ENCODE assay signal across 10 mouse cellular contexts in genomic region chr3:86862245-86862938, GRCm38 (mm10). TPM values are rescaled to one million over a fixed set of nuclear protein-coding genes. Genes with fewer than 3 reads are reported as not detected.
A peak's percentile ranks its signal among the peaks of the same experiment; 100 is the strongest.
DNase-seq lines count a peak whose midpoint lies in the region; ATAC-seq lines count a peak whose summit lies in the region.
"Had no signal": no experiment of that assay in that cellular context is flagged by ENCODE, and none has a peak within 500 bp of the region (broad histone marks: within the 10 kb centered on the region; RNA-seq: fewer than 3 reads in every experiment).

No protein-coding gene starts in this region.

- H3K27me3 ChIP-seq in kidney, embryonic 16.5 days (ENCODE audit: insufficient read depth, low read length) = no peaks in the 10 kb centered on the region
- H3K27me3 ChIP-seq in forebrain, embryonic 13.5 days = no peaks in the 10 kb centered on the region
- H3K27me3 ChIP-seq in limb, embryonic 11.5 days (ENCODE audit: control insufficient read depth, insufficient read depth, low read length) = no peaks in the 10 kb centered on the region
- no peaks in the 10 kb centered on the region for H3K27me3 ChIP-seq in neural tube, embryonic 14.5 days (ENCODE audit: control insufficient read depth, insufficient read depth, low read length)
- H3K27me3 ChIP-seq: liver, embryonic 13.5 days had no signal

- H3K9ac ChIP-seq in kidney, embryonic 16.5 days (replicated peaks; ENCODE audit: low read length) = no peak overlapping the region
- peak overlapping the region; percentile 41; the same call in 1 of the 2 replicates for H3K9ac ChIP-seq in forebrain, embryonic 13.5 days
- H3K9ac ChIP-seq in limb, embryonic 11.5 days (ENCODE audit: low read length) = no peak overlapping the region
- no peak overlapping the region for H3K9ac ChIP-seq in neural tube, embryonic 14.5 days (replicated peaks; ENCODE audit: low read depth, low read length)
- H3K9ac ChIP-seq: liver, embryonic 13.5 days had no signal

- WGBS in kidney, embryonic 16.5 days = 33% methylated on average over 10 of the region's 10 CpGs
- WGBS in forebrain, embryonic 13.5 days = 38% methylated on average over 10 of the region's 10 CpGs
- WGBS in limb, embryonic 11.5 days = 67% methylated on average over 10 of the region's 10 CpGs
- 35% methylated on average over 10 of the region's 10 CpGs for whole genome bisulfite sequencing in neural tube, embryonic 14.5 days

- H3K4me2 ChIP-seq in kidney, embryonic 16.5 days (replicated peaks; ENCODE audit: low read depth, low read length) = no peak overlapping the region; the same call in 1 of the 2 replicates
- H3K4me2 ChIP-seq in forebrain, embryonic 13.5 days = peak overlapping the region; percentile 49
- peak overlapping the region; percentile 35 for H3K4me2 ChIP-seq in limb, embryonic 11.5 days (ENCODE audit: low read depth, severe bottlenecking)
- 0 out of 2 replicates have a peak overlapping the region, but pooled peaks have one; percentile 11 for H3K4me2 ChIP-seq in neural tube, embryonic 14.5 days (ENCODE audit: low read depth, low read length)
- H3K4me2 ChIP-seq: liver, embryonic 13.5 days had no signal

- no peaks in the 10 kb centered on the region for H3K36me3 ChIP-seq in kidney, embryonic 16.5 days (ENCODE audit: insufficient read depth, low read length)
- no peaks in the 10 kb centered on the region for H3K36me3 ChIP-seq in forebrain, embryonic 13.5 days (ENCODE audit: poor library complexity, severe bottlenecking)
- no peaks in the 10 kb centered on the region for H3K36me3 ChIP-seq in limb, embryonic 11.5 days (ENCODE audit: control insufficient read depth, insufficient read depth, low read length)
- no peaks in the 10 kb centered on the region for H3K36me3 ChIP-seq in neural tube, embryonic 14.5 days (ENCODE audit: control insufficient read depth, insufficient read depth, low read length)
- H3K36me3 ChIP-seq: liver, embryonic 13.5 days had no signal

- H3K9me3 ChIP-seq in kidney, embryonic 16.5 days (ENCODE audit: low read length) = no peaks in the 10 kb centered on the region
- H3K9me3 ChIP-seq in forebrain, embryonic 13.5 days (replicated peaks) = no peaks in the 10 kb centered on the region
- no peaks in the 10 kb centered on the region for H3K9me3 ChIP-seq in limb, embryonic 11.5 days (ENCODE audit: control insufficient read depth, low read length)
- no peaks in the 10 kb centered on the region for H3K9me3 ChIP-seq in neural tube, embryonic 14.5 days (ENCODE audit: control insufficient read depth, low read length)
- H3K9me3 ChIP-seq: liver, embryonic 13.5 days had no signal

- ATAC-seq in kidney, embryonic 16.5 days (ENCODE audit: low FRiP score, low TSS enrichment) = peak; percentile 19; the same call in 1 of the 2 replicates
- ATAC-seq in forebrain, embryonic 13.5 days = peak; percentile 23
- peak; percentile 28; the same call in 1 of the 2 replicates for ATAC-seq in limb, embryonic 11.5 days (ENCODE audit: insufficient number of reproducible peaks, low FRiP score, low TSS enrichment, low read depth)
- ATAC-seq in neural tube, embryonic 14.5 days (ENCODE audit: low read depth) = peak; percentile 35; the same call in 1 of the 2 replicates

- H3K4me1 ChIP-seq in kidney, embryonic 16.5 days (ENCODE audit: insufficient read depth, low read length) = peaks cover 13% of the 10 kb centered on the region; the same call in 1 of the 2 replicates
- peaks cover 67% of the 10 kb centered on the region for H3K4me1 ChIP-seq in forebrain, embryonic 13.5 days
- H3K4me1 ChIP-seq in limb, embryonic 11.5 days (ENCODE audit: control insufficient read depth, insufficient read depth, low read length) = peaks cover 11% of the 10 kb centered on the region
- H3K4me1 ChIP-seq in neural tube, embryonic 14.5 days (ENCODE audit: control insufficient read depth, insufficient read depth, low read length) = peaks cover 41% of the 10 kb centered on the region
- H3K4me1 ChIP-seq: liver, embryonic 13.5 days had no signal

- H3K4me3 ChIP-seq in kidney, embryonic 16.5 days (ENCODE audit: low read length) = no peak overlapping the region
- no peak overlapping the region for H3K4me3 ChIP-seq in forebrain, embryonic 13.5 days
- H3K4me3 ChIP-seq in limb, embryonic 11.5 days (ENCODE audit: low read depth, low read length) = no peak overlapping the region
- no peak overlapping the region for H3K4me3 ChIP-seq in neural tube, embryonic 14.5 days (ENCODE audit: low read depth, low read length)
- H3K4me3 ChIP-seq: liver, embryonic 13.5 days had no signal

- no peak overlapping the region for H3K27ac ChIP-seq in kidney, embryonic 16.5 days (ENCODE audit: low read length)
- peak overlapping the region; percentile 55 for H3K27ac ChIP-seq in forebrain, embryonic 13.5 days
- 0 out of 2 replicates have a peak overlapping the region, but pooled peaks have one; percentile 25 for H3K27ac ChIP-seq in limb, embryonic 11.5 days (replicated peaks; ENCODE audit: low read depth, low read length)
- no peak overlapping the region for H3K27ac ChIP-seq in neural tube, embryonic 14.5 days (ENCODE audit: low read depth, low read length)
- H3K27ac ChIP-seq: liver, embryonic 13.5 days had no signal

- no peak for DNase-seq in kidney, adult 9 months
- DNase-seq in limb, embryonic 11.5 days (ENCODE audit: low spot score) = no peak
- DNase-seq in c-Kit-positive CD71-positive TER-119-positive erythroid progenitor cells, embryonic 14.5 days (ENCODE audit: low spot score) = no peak
- DNase-seq in cerebellum, postnatal 4 days (ENCODE audit: low spot score in 2 of 2) = no peak
- DNase-seq in embryo, embryonic 9.5 days (ENCODE audit: extremely low spot score) = no peak
- DNase-seq: cerebellum, adult 8-10 months; liver, embryonic 13.5 days had no signal

RNA-seq across cellular contexts. Expression of gene Dclk2, which starts 58.3 kb away (rescaled TPM):
- polyA plus RNA-seq in kidney, embryonic 16.5 days (2015; fragmentation: Nextera tagmentation; extraction: Ambion mirVana) = 3.4 and 4.0 TPM in 2 replicates
- polyA plus RNA-seq in forebrain, embryonic 13.5 days (2015; fragmentation: Nextera tagmentation; extraction: Ambion mirVana) = 81.1 and 87.2 TPM in 2 replicates
- 3.8 and 4.5 TPM in 2 replicates for polyA plus RNA-seq in limb, embryonic 11.5 days (2014; fragmentation: Nextera tagmentation; extraction: Ambion mirVana)
- 75.5 and 83.4 TPM in 2 replicates for polyA plus RNA-seq in neural tube, embryonic 14.5 days (2014; fragmentation: Nextera tagmentation; extraction: Ambion mirVana)

Comparison
In these comparisons a context has a peak if more than half of its experiments do, and no peak if none do; other contexts are left out.
1. H3K27ac ChIP-seq: peak in forebrain, embryonic 13.5 days (single experiment) and limb, embryonic 11.5 days (single experiment); none in kidney, embryonic 16.5 days (single experiment) and neural tube, embryonic 14.5 days (single experiment).
2. RNA of gene Dclk2, which starts 58.3 kb away (polyA plus RNA-seq): 81.1 to 87.2 TPM in forebrain, embryonic 13.5 days and 75.5 to 83.4 TPM in neural tube, embryonic 14.5 days; 3.4 to 4.0 TPM in kidney, embryonic 16.5 days and 3.8 to 4.5 TPM in limb, embryonic 11.5 days; every median in the first group is over 10 times any median in the second.
3. Peak in every context shown above with its lines, with median percentiles within 50 percentile points of each other: ATAC-seq.